Mouse (Mus musculus) adrenal gland, postnatal 14 days (tissue): ENCODE measurements around the gene Tecpr2. TPM values are rescaled to one million over a fixed set of nuclear protein-coding genes. Genes with fewer than 3 reads are reported as not detected.

Source experiments
- DNase-seq: peaks from one replicate; pipeline ENCODE4 v3.0.0; 2021; ENCODE audit warnings: mixed read lengths
- total RNA-seq: library from RNA; stranded (reverse); gene quantifications from 2 replicates; pipeline ENCODE4 v1.2.3, GENCODE M21; 2021

Tecpr2 gene
- total RNA-seq, 1 experiment from 2014 or later: 9.1 TPM

- no peak for DNase-seq
These were observed 59.2 kb downstream of the Tecpr2 start for GRCm38 (mm10) chr12:110948082-110948909.

DNA sequence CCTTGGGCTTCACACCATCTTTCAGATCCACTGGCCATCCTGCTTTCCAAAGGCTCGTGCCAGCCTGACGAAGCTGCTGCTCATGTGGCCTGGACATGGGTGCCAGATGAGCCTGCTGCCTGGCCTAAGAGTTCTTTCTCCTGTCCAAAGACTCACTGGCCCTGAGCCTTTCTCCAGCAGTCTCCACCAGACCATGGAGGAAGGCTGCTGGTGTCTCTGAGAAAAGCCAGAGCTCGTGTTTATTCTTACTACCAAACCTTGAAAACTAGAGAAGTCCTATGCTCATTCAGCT is 59.8 kb downstream of the Tecpr2 start:
- no peak for DNase-seq

GRCm38 (mm10) chr12:110949410-110949809 is 60.3 kb downstream of the Tecpr2 start:
- DNase-seq: no peak

- DNase-seq: no peak
These were observed 61.1 kb downstream of the Tecpr2 start for GRCm38 (mm10) chr12:110950151-110950550.

DNA sequence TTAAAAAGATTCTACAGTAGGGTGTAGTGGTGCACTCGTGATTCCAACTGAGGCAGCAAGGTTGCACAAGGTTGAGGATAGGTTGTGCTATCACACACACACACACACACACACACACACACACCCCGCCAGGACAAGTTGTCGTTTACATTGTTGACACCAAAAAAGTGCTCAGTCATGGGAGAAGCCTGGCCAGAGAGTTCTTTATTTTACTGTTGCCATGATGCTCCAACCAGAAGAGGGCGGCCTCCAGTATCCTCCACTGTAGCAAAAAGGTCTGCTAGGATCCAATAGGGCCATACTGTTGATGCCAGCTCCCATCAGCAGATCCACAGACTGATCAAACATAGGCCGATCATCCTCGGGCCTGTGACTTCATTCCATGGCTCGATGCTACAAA is 62.2 kb downstream of the Tecpr2 start:
- DNase-seq: no peak

DNA sequence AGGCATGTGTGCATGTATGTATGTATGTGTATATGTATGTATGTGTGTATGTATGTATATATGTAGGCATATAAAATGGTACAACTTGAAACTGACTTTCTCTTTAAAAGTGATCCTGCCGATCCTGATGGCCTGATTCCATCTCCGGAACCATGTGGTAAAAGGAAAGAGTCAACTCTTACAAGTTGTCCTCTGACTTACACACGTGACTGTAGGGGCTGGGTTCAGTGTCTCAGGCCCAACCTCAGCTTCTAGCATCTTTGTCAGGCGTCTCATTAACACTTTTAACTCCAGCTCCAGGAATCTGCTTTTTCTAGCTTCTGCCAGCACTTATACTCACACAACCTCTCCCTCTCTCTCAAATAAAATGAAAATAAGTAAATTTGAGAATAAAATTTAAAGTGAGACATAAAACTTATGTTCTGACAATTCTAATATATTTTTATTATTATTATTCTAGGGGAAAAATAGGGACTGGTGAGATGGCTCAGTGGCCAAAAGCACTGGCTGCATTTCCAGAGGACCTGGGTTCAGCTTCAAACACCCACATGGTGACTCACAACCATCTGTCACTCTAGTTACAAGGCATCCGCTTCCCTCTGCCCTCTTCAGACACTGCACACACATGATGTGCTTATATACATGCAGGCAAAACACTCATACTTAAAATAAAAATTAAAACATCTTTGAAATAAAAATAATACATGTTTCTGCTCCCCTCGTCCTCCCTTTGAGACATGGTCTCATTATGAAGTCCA is 63.7 kb downstream of the Tecpr2 start:
- DNase-seq: no peak

- peak; percentile 73 for DNase-seq
These were observed 64.4 kb downstream of the Tecpr2 start for GRCm38 (mm10) chr12:110953443-110953842.

DNA sequence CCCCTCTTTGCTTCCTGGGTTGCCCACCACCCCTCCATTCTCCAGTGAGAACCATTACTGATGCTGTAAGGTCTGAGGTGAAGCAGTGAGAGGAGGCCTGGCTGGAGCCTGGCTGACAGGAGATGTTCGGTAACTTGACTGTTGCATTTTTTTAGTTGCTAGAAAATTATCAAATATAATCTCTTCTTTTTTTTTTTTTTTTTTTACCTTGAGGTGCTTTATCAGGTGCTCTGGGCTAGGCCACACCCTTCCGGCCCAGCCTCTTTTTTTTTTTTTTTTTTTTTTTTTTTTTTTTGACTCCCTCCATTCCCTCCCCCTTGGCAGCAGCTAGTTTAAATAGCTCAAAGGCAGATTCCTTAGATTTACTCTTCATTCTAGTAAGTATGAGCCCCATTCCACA is 64.8 kb downstream of the Tecpr2 start:
- DNase-seq: no peak

- DNase-seq: peak; percentile 38
These were observed 65.4 kb downstream of the Tecpr2 start for GRCm38 (mm10) chr12:110954351-110954991.

- peak; percentile 29 for DNase-seq
These were observed 72.9 kb downstream of the Tecpr2 start for GRCm38 (mm10) chr12:110961973-110962372.

DNA sequence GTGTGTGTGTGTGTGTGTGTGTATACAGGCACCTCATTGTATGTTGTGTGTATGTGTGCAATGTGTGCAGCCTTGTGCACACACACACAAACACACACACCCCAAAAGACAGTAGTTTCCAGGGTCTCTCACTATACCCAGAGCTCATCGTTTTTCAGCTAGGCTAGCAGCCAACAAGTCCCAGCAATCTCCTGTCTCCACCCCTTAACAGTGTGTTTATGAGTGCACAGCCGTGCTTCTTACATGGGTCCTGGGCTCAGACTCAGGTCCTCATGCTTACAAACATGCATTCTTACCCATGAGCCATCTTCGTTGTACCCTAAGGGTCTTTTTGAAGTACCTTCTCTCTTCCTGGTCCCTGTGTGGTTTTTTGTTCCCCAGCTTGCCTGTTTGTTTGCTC is 76.4 kb downstream of the Tecpr2 start:
- DNase-seq: no peak

DNA sequence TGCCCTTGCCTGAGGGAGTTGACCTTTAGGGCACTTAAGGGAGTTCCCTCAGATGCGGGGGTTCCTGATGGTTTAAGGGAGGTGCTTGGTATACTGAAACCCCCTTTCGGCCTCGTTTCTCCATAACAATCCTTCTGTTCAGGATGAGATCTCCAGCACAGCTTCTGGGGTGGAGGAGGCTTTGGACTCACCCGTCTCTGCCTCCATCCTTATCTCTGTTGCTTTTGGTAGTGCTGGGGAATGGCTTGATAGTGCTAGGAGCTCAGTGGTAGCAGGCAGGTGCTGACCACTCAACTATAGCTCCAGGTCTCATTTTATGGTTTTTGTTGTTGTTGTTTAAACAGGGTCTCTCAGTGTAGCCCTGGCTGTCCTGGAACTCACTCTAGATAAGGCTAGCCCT is 77.0 kb downstream of the Tecpr2 start:
- DNase-seq: no peak

- no peak for DNase-seq
These were observed 78.1 kb downstream of the Tecpr2 start for GRCm38 (mm10) chr12:110967146-110967545.

GRCm38 (mm10) chr12:110970408-110970807 is 81.3 kb downstream of the Tecpr2 start:
- no peak for DNase-seq

- no peak for DNase-seq
These were observed 82.9 kb downstream of the Tecpr2 start for GRCm38 (mm10) chr12:110971972-110972371.

- DNase-seq: no peak
These were observed 84.8 kb downstream of the Tecpr2 start for GRCm38 (mm10) chr12:110973829-110974228.

- peak; percentile 56 for DNase-seq
These were observed 85.2 kb downstream of the Tecpr2 start for GRCm38 (mm10) chr12:110974295-110974694.

GRCm38 (mm10) chr12:110974726-110975125 is 85.7 kb downstream of the Tecpr2 start:
- no peak for DNase-seq

DNA sequence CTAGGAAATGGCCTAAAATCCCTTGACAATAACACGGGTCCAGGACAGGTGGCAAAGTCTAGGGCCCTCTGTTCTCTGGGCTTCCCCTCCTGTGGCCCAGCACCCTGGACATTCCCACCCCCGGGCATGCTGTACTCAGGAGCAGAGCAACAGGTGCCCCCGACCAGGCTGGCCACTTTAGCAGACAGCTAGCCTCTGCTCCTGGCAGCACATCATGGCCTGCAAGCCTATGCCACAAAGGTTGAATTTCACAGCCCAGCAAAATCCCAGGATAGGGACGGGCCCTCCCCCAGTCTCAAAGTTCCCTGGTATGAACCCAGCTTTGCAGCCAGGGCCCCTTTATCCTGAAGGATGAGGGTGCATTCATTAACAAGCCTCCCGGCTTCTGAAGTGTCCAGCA is 86.3 kb downstream of the Tecpr2 start:
- DNase-seq: no peak

GRCm38 (mm10) chr12:110975838-110976468 is 86.9 kb downstream of the Tecpr2 start:
- peak; percentile 39 for DNase-seq

GRCm38 (mm10) chr12:110976589-110977344 is 87.7 kb downstream of the Tecpr2 start:
- no peak for DNase-seq

- no peak for DNase-seq
These were observed 88.3 kb downstream of the Tecpr2 start for GRCm38 (mm10) chr12:110977345-110977733.
